Mouse (Mus musculus): ENCODE measurements around the gene Elob. TPM values are rescaled to one million over a fixed set of nuclear protein-coding genes. Genes with fewer than 3 reads are reported as not detected.
A peak's percentile ranks its signal among the peaks of the same experiment; 100 is the strongest.

Gene Elob
- polyA plus RNA-seq, 1 experiment from 2014 or later = 1,117 TPM

GRCm38 (mm10) chr17:23850853-23851749 lies 22.2 kb upstream of the Elob start:
- H3K36me3 ChIP-seq = no peaks in the 10 kb centered on the region
- 56% methylated on average over 18 of the region's 19 CpGs for WGBS
- no peak for ATAC-seq (ENCODE audit: insufficient number of reproducible peaks, low FRiP score, low TSS enrichment, low read depth)
- H3K27ac ChIP-seq = no peak overlapping the region
- H3K9ac ChIP-seq = no peak overlapping the region
- no peak overlapping the region for H3K4me2 ChIP-seq
- H3K27me3 ChIP-seq = no peaks in the 10 kb centered on the region
- H3K4me3 ChIP-seq = no peak overlapping the region
- H3K4me1 ChIP-seq = no peaks in the 10 kb centered on the region
- H3K9me3 ChIP-seq = no peaks in the 10 kb centered on the region

- H3K4me3 ChIP-seq = no peak overlapping the region
- H3K4me2 ChIP-seq = no peak overlapping the region
- WGBS = 56% methylated on average over 2 of the region's 2 CpGs
Observed at GRCm38 (mm10) chr17:23850028-23850427, 21.1 kb upstream of the Elob start.

GRCm38 (mm10) chr17:23843812-23844273 lies 14.9 kb upstream of the Elob start, which contains the start of the genes Prss32 and Prss41:
Gene Prss32, plus strand, starts transcription at chr17:23843855.
Gene Prss41, minus strand, starts transcription at chr17:23844172.
- Histone ChIP-seq H3K9ac (no peak within 1 kb of the TSS), H3K4me3 (peak within 1 kb of the TSS; percentile 14; the same call in 1 of the 2 replicates), H3K4me1 (peaks cover 4% of the 10 kb centered on the region; the same call in 1 of the 2 replicates), H3K9me3 (no peaks in the 10 kb centered on the region), H3K27me3 (no peaks in the 10 kb centered on the region), H3K36me3 (no peaks in the 10 kb centered on the region), H3K4me2 (peak within 1 kb of the TSS; percentile 36), H3K27ac (no peak within 1 kb of the TSS)
- ATAC-seq (ENCODE audit: insufficient number of reproducible peaks, low FRiP score, low TSS enrichment, low read depth) = no peak
- WGBS = 15% methylated on average over 19 of the region's 19 CpGs

More at GRCm38 (mm10) chr17:23850028-23850427, 21.1 kb upstream of the Elob start:
- Histone ChIP-seq H3K9ac (no peak overlapping the region), H3K4me1 (no peaks in the 10 kb centered on the region), H3K9me3 (no peaks in the 10 kb centered on the region), H3K36me3 (no peaks in the 10 kb centered on the region), H3K27me3 (no peaks in the 10 kb centered on the region), H3K27ac (no peak overlapping the region)
- no peak for ATAC-seq (ENCODE audit: insufficient number of reproducible peaks, low FRiP score, low TSS enrichment, low read depth)

GRCm38 (mm10) chr17:23843141-23843811 lies 14.3 kb upstream of the Elob start:
- no peak for ATAC-seq (ENCODE audit: insufficient number of reproducible peaks, low FRiP score, low TSS enrichment, low read depth)
- Histone ChIP-seq H3K4me2 (peak overlapping the region; percentile 36; the same call in 1 of the 2 replicates), H3K9ac (no peak overlapping the region), H3K4me1 (peaks cover 4% of the 10 kb centered on the region; the same call in 1 of the 2 replicates), H3K36me3 (no peaks in the 10 kb centered on the region), H3K27ac (no peak overlapping the region), H3K9me3 (no peaks in the 10 kb centered on the region), H3K27me3 (no peaks in the 10 kb centered on the region), H3K4me3 (peak overlapping the region; percentile 14; the same call in 1 of the 2 replicates)
- WGBS = 48% methylated on average over 23 of the region's 23 CpGs

- no peak overlapping the region for H3K9ac ChIP-seq
- WGBS = 30% methylated on average over 4 of the region's 4 CpGs
- H3K4me3 ChIP-seq = no peak overlapping the region
Observed at GRCm38 (mm10) chr17:23841145-23841544, 12.2 kb upstream of the Elob start.

GRCm38 (mm10) chr17:23836006-23836575 lies 7.2 kb upstream of the Elob start, which contains the start of gene Prss33:
Gene Prss33, minus strand, starts transcription at chr17:23836056.
- Histone ChIP-seq H3K4me1 (no peaks in the 10 kb centered on the region), H3K4me3 (no peak within 1 kb of the TSS), H3K9me3 (no peaks in the 10 kb centered on the region), H3K27ac (no peak within 1 kb of the TSS), H3K27me3 (peaks cover 21% of the 10 kb centered on the region), H3K36me3 (no peaks in the 10 kb centered on the region), H3K9ac (no peak within 1 kb of the TSS), H3K4me2 (no peak within 1 kb of the TSS)
- ATAC-seq (ENCODE audit: insufficient number of reproducible peaks, low FRiP score, low TSS enrichment, low read depth) = no peak
- WGBS = 71% methylated on average over 8 of the region's 8 CpGs

More at GRCm38 (mm10) chr17:23841145-23841544, 12.2 kb upstream of the Elob start:
- H3K4me2 ChIP-seq = no peak overlapping the region
- no peaks in the 10 kb centered on the region for H3K27me3 ChIP-seq
- H3K9me3 ChIP-seq = no peaks in the 10 kb centered on the region
- no peak overlapping the region for H3K27ac ChIP-seq
- H3K36me3 ChIP-seq = no peaks in the 10 kb centered on the region
- H3K4me1 ChIP-seq = peaks cover 4% of the 10 kb centered on the region; the same call in 1 of the 2 replicates
- ATAC-seq (ENCODE audit: insufficient number of reproducible peaks, low FRiP score, low TSS enrichment, low read depth) = no peak

- Histone ChIP-seq H3K4me3 (no peak overlapping the region), H3K36me3 (peaks cover 13% of the 10 kb centered on the region), H3K27me3 (peaks cover 21% of the 10 kb centered on the region), H3K9ac (no peak overlapping the region), H3K4me1 (peaks cover 18% of the 10 kb centered on the region), H3K4me2 (no peak overlapping the region), H3K27ac (no peak overlapping the region), H3K9me3 (no peaks in the 10 kb centered on the region)
- no peak for ATAC-seq (ENCODE audit: insufficient number of reproducible peaks, low FRiP score, low TSS enrichment, low read depth)
- 85% methylated on average over 1 of the region's 1 CpGs for WGBS
Observed at GRCm38 (mm10) chr17:23831201-23831600, 2.3 kb upstream of the Elob start.

- H3K36me3 ChIP-seq = peaks cover 39% of the 10 kb centered on the region
- ATAC-seq (ENCODE audit: insufficient number of reproducible peaks, low FRiP score, low TSS enrichment, low read depth) = peak; percentile 42
- H3K4me3 ChIP-seq = peak overlapping the region; percentile 81
- H3K9ac ChIP-seq = peak overlapping the region; percentile 85
- no peaks in the 10 kb centered on the region for H3K9me3 ChIP-seq
- peak overlapping the region; percentile 86 for H3K27ac ChIP-seq
- H3K4me1 ChIP-seq = peaks cover 25% of the 10 kb centered on the region
- under 1% methylated on average over 46 of the region's 47 CpGs for WGBS
- H3K27me3 ChIP-seq = peaks cover 16% of the 10 kb centered on the region; the same call in 1 of the 2 replicates
- H3K4me2 ChIP-seq = peak overlapping the region; percentile 53
Observed at GRCm38 (mm10) chr17:23828271-23829001, 500 bp downstream of the Elob start.

- Histone ChIP-seq H3K4me3 (no peak overlapping the region), H3K4me2 (no peak overlapping the region), H3K9ac (no peak overlapping the region), H3K9me3 (no peaks in the 10 kb centered on the region), H3K36me3 (peaks cover 66% of the 10 kb centered on the region), H3K27me3 (no peaks in the 10 kb centered on the region), H3K4me1 (peaks cover 27% of the 10 kb centered on the region), H3K27ac (peak overlapping the region; percentile 14; the same call in 1 of the 2 replicates)
- 78% methylated on average over 4 of the region's 4 CpGs for WGBS
- no peak for ATAC-seq (ENCODE audit: insufficient number of reproducible peaks, low FRiP score, low TSS enrichment, low read depth)
Observed at GRCm38 (mm10) chr17:23825591-23825990, 3.3 kb downstream of the Elob start.

- Histone ChIP-seq H3K27ac (no peak overlapping the region), H3K9me3 (peaks cover 7% of the 10 kb centered on the region), H3K27me3 (no peaks in the 10 kb centered on the region), H3K4me1 (peaks cover 27% of the 10 kb centered on the region), H3K9ac (no peak overlapping the region), H3K4me3 (no peak overlapping the region), H3K36me3 (peaks cover 86% of the 10 kb centered on the region), H3K4me2 (no peak overlapping the region)
- WGBS = 92% methylated on average over 12 of the region's 12 CpGs
- no peak for ATAC-seq (ENCODE audit: insufficient number of reproducible peaks, low FRiP score, low TSS enrichment, low read depth)
Observed at GRCm38 (mm10) chr17:23823614-23824013, 5.3 kb downstream of the Elob start.

- no peak overlapping the region for H3K4me2 ChIP-seq
- peak overlapping the region; percentile 3; the same call in 1 of the 2 replicates for H3K27ac ChIP-seq
- peaks cover 13% of the 10 kb centered on the region for H3K9me3 ChIP-seq
- H3K4me3 ChIP-seq = no peak overlapping the region
- H3K27me3 ChIP-seq = no peaks in the 10 kb centered on the region
- H3K9ac ChIP-seq = no peak overlapping the region
- no peak for ATAC-seq (ENCODE audit: insufficient number of reproducible peaks, low FRiP score, low TSS enrichment, low read depth)
- peaks cover 25% of the 10 kb centered on the region for H3K4me1 ChIP-seq
- peaks cover 92% of the 10 kb centered on the region for H3K36me3 ChIP-seq
- 74% methylated on average over 16 of the region's 16 CpGs for WGBS
Observed at GRCm38 (mm10) chr17:23823018-23823417, 5.9 kb downstream of the Elob start.

All from limb, embryonic 15.5 days (tissue).